Mouse (Mus musculus) thymus, postnatal 25 days (tissue): ENCODE data around the gene Plekhd1.

Experiments used
- DNase-seq: peaks from one replicate; pipeline ENCODE4 v3.0.0; 2022

Plekhd1 gene

GRCm38 (mm10) chr12:80692269-80692972 lies at the start of gene Plekhd1:
TSS of gene Plekhd1 (plus strand) at chr12:80692591.
- no peak for DNase-seq

DNA sequence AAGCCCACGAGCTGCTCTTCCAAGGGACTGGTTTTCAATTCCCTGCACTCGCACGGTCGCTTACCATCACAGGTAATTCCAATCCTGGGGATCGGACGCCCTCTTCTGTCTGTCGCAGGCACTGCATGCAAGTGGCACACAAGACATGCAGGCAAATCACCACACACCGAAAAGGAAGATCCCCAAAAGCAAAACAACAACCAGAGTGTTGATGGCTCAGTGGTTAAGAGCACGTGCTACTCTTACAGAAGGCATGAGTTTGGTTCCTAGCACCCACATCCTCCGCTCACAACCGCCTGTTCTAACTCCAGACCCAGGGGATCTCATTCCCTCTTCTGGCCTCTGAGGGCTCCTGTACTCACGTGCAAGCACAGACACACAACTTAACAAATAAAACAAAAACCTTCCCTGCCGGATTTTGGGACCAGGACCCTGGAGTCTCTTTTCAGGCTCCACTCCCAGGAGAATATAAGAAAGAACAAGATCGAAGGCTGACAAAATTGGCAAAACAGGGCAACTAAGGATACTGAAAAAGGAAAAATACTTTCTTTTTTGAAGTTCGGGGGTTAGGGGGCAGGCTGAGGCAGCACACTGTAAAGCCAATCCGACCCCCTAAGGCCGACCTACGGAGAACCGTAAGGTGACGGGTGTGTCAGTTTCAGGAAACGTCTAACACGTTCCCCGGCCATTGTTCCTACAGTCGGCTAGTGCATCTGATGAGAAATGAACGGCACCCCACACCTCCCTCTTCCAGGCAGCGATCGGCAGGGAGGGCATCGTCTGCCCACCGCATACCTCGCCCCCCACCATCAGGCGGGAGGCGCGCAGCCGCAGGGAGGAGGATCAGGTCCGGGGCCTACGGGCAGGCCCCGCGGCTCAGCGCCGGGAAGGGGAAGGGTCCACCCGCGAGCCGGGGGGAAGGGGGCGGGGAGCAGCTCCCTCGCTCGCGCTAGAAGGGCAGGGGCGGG lies 49.4 kb upstream of the Plekhd1 start:
- peak; percentile 69 for DNase-seq

- DNase-seq, result peak; percentile 92
Measured at GRCm38 (mm10) chr12:80643693-80644505, 48.5 kb upstream of the Plekhd1 start, which contains the start of the genes Slc39a9 and Erh. TSS of gene Slc39a9 (plus strand) at chr12:80643883. TSS of gene Erh (minus strand) at chr12:80644341.

- DNase-seq, result no peak
Measured at GRCm38 (mm10) chr12:80644506-80644868, 47.9 kb upstream of the Plekhd1 start.

DNA sequence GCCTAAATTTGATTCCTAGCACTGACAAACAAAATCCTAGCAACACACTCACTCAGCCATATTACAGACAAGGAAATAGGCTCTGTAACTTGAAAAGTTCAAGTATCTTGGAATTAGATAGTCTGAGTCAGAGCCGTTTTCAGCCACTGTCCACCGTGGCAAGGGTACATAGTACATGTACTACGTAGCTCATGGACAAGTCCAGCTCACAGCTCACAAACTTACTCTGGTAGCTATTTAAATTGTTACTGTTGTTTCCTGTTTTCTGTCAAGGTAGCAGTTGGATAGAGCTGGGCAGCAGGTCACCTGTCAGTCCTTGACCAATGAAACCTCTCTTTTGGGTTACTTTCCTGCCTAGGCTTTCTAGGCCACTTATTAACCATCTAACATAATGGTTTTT lies 46.0 kb upstream of the Plekhd1 start:
- no peak for DNase-seq

- DNase-seq, result no peak
Measured at GRCm38 (mm10) chr12:80653951-80654658, 38.3 kb upstream of the Plekhd1 start.

DNA sequence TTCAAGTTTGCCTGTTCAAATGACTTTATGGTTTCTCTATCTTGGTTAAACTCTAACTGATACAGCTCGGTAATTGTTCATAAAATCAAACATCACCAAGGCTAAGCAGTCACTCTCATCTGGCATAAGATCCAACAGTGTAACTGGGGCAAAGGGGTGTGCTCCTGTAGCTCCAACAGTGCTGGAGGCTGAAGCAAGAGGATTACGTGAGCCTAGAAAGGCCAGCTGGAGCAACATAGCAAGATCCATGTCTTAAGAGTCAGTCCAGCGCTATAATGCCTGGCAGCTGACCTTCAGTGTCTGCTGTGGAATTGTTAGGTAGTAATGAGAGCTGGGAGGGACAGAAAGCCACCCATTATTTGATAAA lies 37.7 kb upstream of the Plekhd1 start:
- DNase-seq, result no peak

- no peak for DNase-seq
Measured at GRCm38 (mm10) chr12:80658661-80659060, 33.7 kb upstream of the Plekhd1 start.

DNA sequence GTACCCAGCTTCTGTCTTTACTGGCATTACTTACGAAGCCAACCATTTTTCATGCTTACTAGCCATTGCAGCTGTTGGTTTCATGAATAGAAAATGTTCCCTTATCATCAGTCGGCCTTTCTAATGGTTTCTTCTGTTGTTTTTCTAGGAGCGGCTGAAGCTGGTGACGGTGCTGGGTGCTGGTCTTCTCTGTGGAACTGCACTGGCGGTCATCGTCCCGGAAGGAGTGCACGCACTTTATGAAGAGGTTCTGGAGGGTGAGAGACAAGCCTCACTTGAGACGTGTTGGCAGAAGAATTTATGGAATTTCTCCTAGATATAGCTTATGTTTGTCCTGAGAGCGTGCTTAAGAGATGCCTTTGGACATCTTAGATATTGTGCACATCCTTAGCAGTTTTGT lies 30.1 kb upstream of the Plekhd1 start:
- no peak for DNase-seq

DNA sequence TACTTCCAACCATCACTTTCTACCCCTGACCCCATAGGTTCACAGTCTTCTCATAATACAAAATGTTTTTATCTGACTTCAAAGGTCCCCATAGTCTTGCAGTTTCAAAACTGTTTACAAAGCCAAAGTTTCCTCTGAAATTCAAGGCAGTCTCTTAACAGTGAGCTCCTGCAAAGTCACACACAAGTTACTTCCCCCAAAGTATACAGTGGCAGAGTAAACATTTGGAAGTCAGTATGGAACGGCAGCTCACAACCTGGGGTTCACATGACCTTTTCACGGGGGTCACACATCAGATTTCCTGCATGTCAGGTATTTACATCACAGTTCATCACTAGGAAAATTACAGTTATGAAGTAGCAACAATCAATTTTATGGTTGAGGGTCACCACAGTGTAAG lies 28.5 kb upstream of the Plekhd1 start:
- DNase-seq, result no peak

GRCm38 (mm10) chr12:80668391-80668790 lies 24.0 kb upstream of the Plekhd1 start:
- DNase-seq, result no peak

- DNase-seq, result peak; percentile 53
Measured at GRCm38 (mm10) chr12:80673170-80673569, 19.2 kb upstream of the Plekhd1 start.

DNA sequence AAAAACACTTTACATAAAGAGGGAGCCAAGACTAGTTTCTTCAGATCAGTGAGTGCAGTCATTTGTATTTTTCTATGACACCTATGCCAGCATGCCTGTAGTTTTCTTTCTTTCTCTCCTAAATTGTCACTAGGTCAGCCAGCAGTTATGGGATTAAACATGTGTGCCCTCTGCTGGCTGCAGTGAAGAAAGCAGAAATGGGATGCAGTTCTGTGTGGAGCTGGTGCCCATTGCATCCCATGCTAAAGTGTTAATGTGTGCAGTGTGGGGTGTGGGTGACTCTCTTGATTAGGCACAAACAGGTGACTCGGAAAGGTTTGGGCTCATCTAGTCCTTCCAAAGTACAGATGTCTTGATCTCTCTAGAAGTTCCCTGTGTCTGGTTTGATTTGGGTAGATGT lies 11.1 kb upstream of the Plekhd1 start:
- peak; percentile 22 for DNase-seq

GRCm38 (mm10) chr12:80683554-80683953 lies 8.8 kb upstream of the Plekhd1 start:
- no peak for DNase-seq

- DNase-seq, result no peak
Measured at GRCm38 (mm10) chr12:80684316-80684715, 8.1 kb upstream of the Plekhd1 start.

DNA sequence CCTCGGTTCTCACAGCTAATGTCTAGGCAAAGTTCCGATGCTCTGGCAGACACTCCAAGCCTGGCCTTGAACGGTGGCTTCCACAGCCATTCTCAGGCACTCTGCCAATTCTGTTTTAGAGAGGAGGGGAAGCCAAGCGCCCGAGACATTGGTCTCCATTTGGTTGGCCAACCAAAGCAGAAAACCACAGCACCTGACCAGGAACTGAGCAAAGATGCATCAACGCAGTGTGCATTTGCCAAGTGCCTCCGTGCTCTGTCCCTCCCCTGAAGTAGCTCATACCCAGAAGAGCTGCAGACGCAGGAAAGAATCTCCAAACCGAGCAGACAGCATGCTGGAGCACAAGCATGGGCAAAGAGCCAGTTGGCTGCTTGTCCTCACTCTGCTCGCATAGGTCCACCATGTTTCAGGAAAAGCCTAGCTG lies 4.6 kb upstream of the Plekhd1 start:
- no peak for DNase-seq

DNA sequence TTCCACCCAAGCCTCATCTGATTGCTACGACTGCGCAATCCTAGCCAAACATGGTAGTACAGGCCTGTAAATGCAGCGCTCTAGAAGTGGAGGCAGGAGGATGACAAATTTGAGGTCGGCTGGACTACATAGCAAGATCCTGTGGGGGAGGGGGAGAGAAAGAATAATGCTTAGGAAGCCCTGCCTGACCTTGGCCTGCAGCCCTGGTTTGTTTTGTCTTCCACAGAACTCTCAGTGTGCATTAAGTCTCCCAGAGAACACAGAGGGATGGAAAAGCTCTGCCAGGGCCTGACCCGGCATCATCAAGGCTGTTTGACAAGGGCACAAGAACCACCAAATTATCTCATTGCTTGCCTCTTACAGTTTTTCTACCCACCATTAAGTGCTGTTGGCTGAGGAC lies 2.7 kb upstream of the Plekhd1 start:
- no peak for DNase-seq

- no peak for DNase-seq
Measured at GRCm38 (mm10) chr12:80691671-80692091, 710 bp upstream of the Plekhd1 start.

DNA sequence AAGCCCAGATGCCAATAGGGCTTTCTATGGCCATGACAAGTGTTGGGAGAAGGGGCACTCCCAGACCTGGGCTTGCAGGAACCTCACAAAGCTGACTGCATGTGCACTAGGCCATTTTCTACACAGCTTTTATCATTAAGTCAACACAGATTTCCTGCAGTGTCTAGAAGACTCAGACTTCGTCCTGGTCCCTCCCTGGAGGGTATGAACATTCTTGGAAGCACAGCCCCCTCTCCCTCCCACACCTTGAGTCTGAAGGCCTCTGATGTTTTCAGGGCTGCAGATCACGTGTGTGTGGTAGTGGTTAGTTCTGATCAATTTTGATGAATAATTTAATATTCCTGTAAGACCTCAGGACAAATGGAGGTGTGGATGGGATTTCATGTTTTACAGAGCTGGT lies 1.3 kb downstream of the Plekhd1 start:
- no peak for DNase-seq

- no peak for DNase-seq
Measured at GRCm38 (mm10) chr12:80695004-80695403, 2.6 kb downstream of the Plekhd1 start.

- no peak for DNase-seq
Measured at GRCm38 (mm10) chr12:80698526-80699143, 6.2 kb downstream of the Plekhd1 start.

DNA sequence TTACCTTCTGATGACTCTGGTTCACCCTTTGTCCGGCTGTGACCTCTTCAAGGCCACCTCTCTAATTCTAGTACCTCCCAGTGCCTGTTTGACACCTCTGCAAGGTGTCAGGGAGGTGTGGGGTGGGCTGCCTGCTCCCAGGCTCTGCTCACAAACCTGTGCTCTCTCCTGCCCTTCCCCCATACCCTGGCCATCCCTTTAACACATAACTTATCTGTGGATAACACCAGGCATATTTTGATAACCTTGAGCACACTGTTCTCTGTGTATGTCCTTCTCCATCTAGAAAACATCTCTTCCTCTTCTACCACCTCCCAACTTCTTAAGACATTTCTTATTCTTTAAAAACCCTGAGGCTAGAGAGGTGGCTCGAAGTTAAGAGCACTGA lies 6.7 kb downstream of the Plekhd1 start:
- no peak for DNase-seq
